Mouse (Mus musculus) C2C12 (cell line): ENCODE data around the gene Natd1.

Experiments used
- CEBPB ChIP-seq: IDR thresholded peaks from one replicate; pipeline ENCODE4 v1.6.1; 2011; ENCODE audit warnings: low read depth, mild to moderate bottlenecking, control low read depth, moderate library complexity
- CTCF ChIP-seq: IDR thresholded peaks from one replicate; pipeline ENCODE4 v1.5.1; 2011; ENCODE audit not compliant: control insufficient read depth, insufficient read depth, insufficient read length
- FOSL1 ChIP-seq: IDR thresholded peaks from one replicate; pipeline ENCODE4 v1.8.0; 2011; ENCODE audit warnings: mild to moderate bottlenecking, low read length; ENCODE audit not compliant: poor library complexity, insufficient read depth, severe bottlenecking
- MAX ChIP-seq: IDR thresholded peaks from one replicate; pipeline ENCODE4 v1.6.1; 2011; ENCODE audit warnings: mild to moderate bottlenecking, control low read depth
- MYOD1 ChIP-seq: IDR thresholded peaks from one replicate; pipeline ENCODE4 v1.6.1; 2011; ENCODE audit warnings: low read depth; ENCODE audit not compliant: control insufficient read depth, insufficient read length
- MYOG ChIP-seq: IDR thresholded peaks from one replicate; pipeline ENCODE4 v1.6.1; 2011; ENCODE audit not compliant: control insufficient read depth, insufficient read length; ENCODE audit errors: extremely low read depth
- USF1 ChIP-seq: IDR thresholded peaks from one replicate; pipeline ENCODE4 v1.6.1; 2011; ENCODE audit warnings: low read depth, mild to moderate bottlenecking, control low read depth, moderate library complexity

DNA sequence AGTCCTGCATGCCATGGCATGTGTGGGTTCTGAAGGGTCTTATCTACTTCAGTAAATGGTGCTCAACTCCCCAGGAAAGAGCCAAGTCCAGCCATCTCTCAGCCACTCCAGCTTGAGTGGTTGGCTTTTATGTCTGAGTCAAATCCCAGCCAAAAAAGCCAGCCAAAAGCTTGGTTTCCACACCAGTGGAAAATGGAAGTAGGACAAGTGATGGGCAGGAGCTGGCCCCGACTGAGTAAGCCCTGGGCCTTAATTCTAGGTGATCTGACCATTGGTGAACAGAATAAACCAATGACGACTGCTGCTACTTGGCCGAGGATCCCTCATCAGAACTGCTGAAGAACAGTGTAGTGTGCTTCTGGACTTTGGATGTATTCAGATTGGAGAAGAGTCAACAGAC is 47.1 kb downstream of the Natd1 start:
- TF ChIP-seq CTCF = no peak
- TF ChIP-seq FOSL1 = no peak
- no peak for TF ChIP-seq CEBPB
- no peak for TF ChIP-seq MYOG
- no peak for TF ChIP-seq MAX
- TF ChIP-seq USF1 = no peak
- TF ChIP-seq MYOD1 = no peak
